Mouse (Mus musculus) lung, postnatal 0 days (tissue): ENCODE measurements around the gene Frmd8. TPM values are rescaled to one million over a fixed set of nuclear protein-coding genes. Genes with fewer than 3 reads are reported as not detected.

Source experiments
- ATAC-seq: fragments of 200-750 bp; cut with Nextera tagmentation; 2 replicates; pipeline ENCODE4 v1.8.0; 2017; ENCODE audit warnings: moderate library complexity
- DNase-seq: peaks from one replicate; pipeline ENCODE4 v3.0.0-alpha.2; 2016; ENCODE audit warnings: low spot score
- H3K27ac ChIP-seq: fragments of 300-500 bp; sonication (generic); 2 replicates; pipeline ENCODE4 v1.5.1; 2014; ENCODE audit warnings: antibody characterized with exemption, mild to moderate bottlenecking, low read length, mixed read lengths
- H3K27me3 ChIP-seq: fragments of 300-500 bp; sonication (generic); replicated peaks from 2 replicates; pipeline ENCODE4 v1.6.1; 2014; ENCODE audit warnings: low read length, mixed read lengths; ENCODE audit not compliant: insufficient read depth
- H3K36me3 ChIP-seq: fragments of 300-500 bp; sonication (generic); 2 replicates; pipeline ENCODE4 v1.6.1; 2014; ENCODE audit warnings: low read length, mixed read lengths; ENCODE audit not compliant: insufficient read depth
- H3K4me1 ChIP-seq: fragments of 300-500 bp; sonication (generic); 2 replicates; pipeline ENCODE4 v1.6.1; 2014; ENCODE audit warnings: antibody characterized with exemption, low read depth, low read length, mixed read lengths; ENCODE audit not compliant: insufficient read depth
- H3K4me2 ChIP-seq: fragments of 300-500 bp; sonication (generic); replicated peaks from 2 replicates; pipeline ENCODE4 v1.6.1; 2014; ENCODE audit warnings: low read depth, mild to moderate bottlenecking, low read length, moderate library complexity, mixed read lengths
- H3K4me3 ChIP-seq: fragments of 300-500 bp; sonication (generic); 2 replicates; pipeline ENCODE4 v1.5.1; 2014; ENCODE audit warnings: low read depth, low read length
- H3K9ac ChIP-seq: fragments of 300-500 bp; sonication (generic); replicated peaks from 2 replicates; pipeline ENCODE4 v1.6.1; 2014; ENCODE audit warnings: low read depth, mild to moderate bottlenecking
- H3K9me3 ChIP-seq: fragments of 300-500 bp; sonication (generic); 2 replicates; pipeline ENCODE4 v1.6.1; 2016; ENCODE audit warnings: low read length, mixed read lengths
- CTCF ChIP-seq: IDR thresholded peaks from 2 replicates; pipeline ENCODE4 v1.5.1; 2016; ENCODE audit warnings: antibody characterized with exemption, mild to moderate bottlenecking
- EP300 ChIP-seq: IDR thresholded peaks from 2 replicates; pipeline ENCODE4 v1.6.1; 2016; ENCODE audit warnings: antibody characterized with exemption, mild to moderate bottlenecking, control low read depth
- WGBS: fragments of 180-500 bp; shearing (Covaris S2); extraction: QIAGEN DNeasy Blood & Tissue Kit; methylation state at CpG from one replicate; pipeline ENCODE4 v1.1.7; 2014; 5-methylcytosine and 5-hydroxymethylcytosine counted together
- polyA plus RNA-seq: library from polyadenylated mRNA; unstranded; fragments of >200 nt; fragmentation: Nextera tagmentation; extraction: Ambion mirVana; gene quantifications from 2 replicates; pipeline ENCODE4 v1.2.1, GENCODE M21; 2015

The Frmd8 gene
- polyA plus RNA-seq, 1 experiment from 2014 or later, result 35.1 TPM

GRCm38 (mm10) chr19:5809712-5810089, 65.4 kb downstream of the Frmd8 start:
- TF ChIP-seq CTCF, result no peak
- peak; percentile 62; the same call in 1 of the 2 replicates for TF ChIP-seq EP300
- Histone ChIP-seq H3K4me3 (no peak overlapping the region), H3K9me3 (no peaks in the 10 kb centered on the region), H3K27me3 (no peaks in the 10 kb centered on the region), H3K4me1 (peaks cover 58% of the 10 kb centered on the region), H3K4me2 (peak overlapping the region; percentile 33), H3K9ac (peak overlapping the region; percentile 20; the same call in 1 of the 2 replicates), H3K36me3 (no peaks in the 10 kb centered on the region), H3K27ac (peak overlapping the region; percentile 99)
- peak; percentile 46 for ATAC-seq
- WGBS, result 34% methylated on average over 7 of the region's 7 CpGs
- peak; percentile 85 for DNase-seq

- peak; percentile 22 for ATAC-seq
- H3K27ac ChIP-seq, result peak overlapping the region; percentile 99
- no peaks in the 10 kb centered on the region for H3K9me3 ChIP-seq
- WGBS, result 44% methylated on average over 14 of the region's 14 CpGs
- H3K36me3 ChIP-seq, result no peaks in the 10 kb centered on the region
- H3K27me3 ChIP-seq, result no peaks in the 10 kb centered on the region
- TF ChIP-seq EP300, result peak; percentile 90
- TF ChIP-seq CTCF, result no peak
- DNase-seq, result peak; percentile 81
- 0 out of 2 replicates have a peak overlapping the region, but pooled peaks have one; percentile 5 for H3K9ac ChIP-seq
- H3K4me3 ChIP-seq, result no peak overlapping the region
- H3K4me2 ChIP-seq, result no peak overlapping the region
- peaks cover 63% of the 10 kb centered on the region for H3K4me1 ChIP-seq
Measured at GRCm38 (mm10) chr19:5808955-5809711, 65.9 kb downstream of the Frmd8 start.

GRCm38 (mm10) chr19:5807740-5808139, 67.3 kb downstream of the Frmd8 start:
- H3K4me2 ChIP-seq, result no peak overlapping the region
- WGBS, result 58% methylated on average over 3 of the region's 3 CpGs

GRCm38 (mm10) chr19:5806809-5807205, 68.3 kb downstream of the Frmd8 start:
- Histone ChIP-seq H3K9ac (no peak overlapping the region), H3K4me3 (no peak overlapping the region), H3K4me1 (peaks cover 66% of the 10 kb centered on the region), H3K36me3 (no peaks in the 10 kb centered on the region), H3K27ac (peak overlapping the region; percentile 99), H3K27me3 (no peaks in the 10 kb centered on the region), H3K4me2 (no peak overlapping the region), H3K9me3 (no peaks in the 10 kb centered on the region)
- DNase-seq, result no peak
- 22% methylated on average over 6 of the region's 6 CpGs for WGBS
- TF ChIP-seq EP300, result peak; percentile 5; the same call in 1 of the 2 replicates
- TF ChIP-seq CTCF, result no peak
- ATAC-seq, result no peak

More at GRCm38 (mm10) chr19:5807740-5808139, 67.3 kb downstream of the Frmd8 start:
- H3K4me1 ChIP-seq, result peaks cover 68% of the 10 kb centered on the region
- DNase-seq, result no peak
- H3K27ac ChIP-seq, result peak overlapping the region; percentile 99
- no peak for ATAC-seq
- no peak overlapping the region for H3K9ac ChIP-seq
- H3K9me3 ChIP-seq, result no peaks in the 10 kb centered on the region
- TF ChIP-seq EP300 (no peak), CTCF (no peak)
- H3K4me3 ChIP-seq, result no peak overlapping the region
- no peaks in the 10 kb centered on the region for H3K36me3 ChIP-seq
- no peaks in the 10 kb centered on the region for H3K27me3 ChIP-seq

DNA sequence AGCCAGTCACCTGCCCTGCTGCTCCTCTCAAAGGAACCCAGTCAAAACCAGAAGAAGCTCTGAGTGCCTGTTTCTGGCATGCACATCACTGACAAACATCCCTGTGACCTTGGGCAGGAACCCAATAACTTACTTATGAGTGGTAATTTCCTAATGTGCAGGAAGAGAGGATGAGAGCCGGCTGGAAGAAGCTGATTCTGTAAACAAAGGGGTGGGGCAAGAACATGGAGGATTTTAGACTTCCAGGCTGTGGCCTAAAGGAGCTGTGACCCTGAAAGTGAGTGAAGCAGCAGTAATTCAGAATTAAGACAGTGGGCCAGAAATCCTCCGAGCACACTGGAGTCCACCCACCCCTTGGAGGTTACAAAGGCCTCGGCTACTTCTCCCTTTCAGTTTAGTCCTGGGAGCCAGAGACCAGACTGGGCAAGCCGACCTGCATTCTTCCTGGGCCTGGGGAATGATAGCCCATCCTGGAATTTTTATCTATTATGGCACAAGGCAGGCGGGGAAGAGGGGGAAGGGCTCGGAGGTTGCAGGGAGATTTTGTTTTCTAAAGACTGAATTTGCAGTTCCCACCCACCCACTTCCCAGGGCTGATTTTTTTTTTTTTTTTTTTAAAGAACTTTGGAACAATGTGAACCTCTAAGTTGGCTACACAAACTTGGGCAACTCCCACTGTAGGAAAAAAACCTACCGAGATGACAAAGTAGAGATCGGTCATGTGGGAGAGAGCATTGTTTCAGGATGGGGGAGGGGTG, 68.8 kb downstream of the Frmd8 start:
- Histone ChIP-seq H3K9ac (no peak overlapping the region), H3K9me3 (no peaks in the 10 kb centered on the region), H3K27me3 (no peaks in the 10 kb centered on the region), H3K27ac (peak overlapping the region; percentile 99), H3K4me1 (peaks cover 60% of the 10 kb centered on the region), H3K4me2 (peak overlapping the region; percentile 23; the same call in 1 of the 2 replicates), H3K36me3 (no peaks in the 10 kb centered on the region), H3K4me3 (no peak overlapping the region; the same call in 1 of the 2 replicates)
- DNase-seq, result peak; percentile 98
- peak; percentile 95 for TF ChIP-seq EP300
- no peak for TF ChIP-seq CTCF
- WGBS, result 2% methylated on average over 8 of the region's 8 CpGs
- peak; percentile 2; the same call in 1 of the 2 replicates for ATAC-seq

GRCm38 (mm10) chr19:5804371-5804899, 70.6 kb downstream of the Frmd8 start:
- DNase-seq (peak; percentile 57), ATAC-seq (no peak)
- TF ChIP-seq CTCF, result no peak
- peak; percentile 61; the same call in 1 of the 2 replicates for TF ChIP-seq EP300
- no peaks in the 10 kb centered on the region for H3K27me3 ChIP-seq
- peak overlapping the region; percentile 99 for H3K27ac ChIP-seq
- H3K4me2 ChIP-seq, result peak overlapping the region; percentile 85
- no peaks in the 10 kb centered on the region for H3K9me3 ChIP-seq
- H3K4me1 ChIP-seq, result peaks cover 43% of the 10 kb centered on the region
- H3K4me3 ChIP-seq, result no peak overlapping the region
- WGBS, result 35% methylated on average over 8 of the region's 8 CpGs
- no peak overlapping the region for H3K9ac ChIP-seq
- no peaks in the 10 kb centered on the region for H3K36me3 ChIP-seq
